Mouse (Mus musculus): ENCODE measurements around the gene Phf11c.
"Not testable (repeated sequence)": the region's sequence is repeated elsewhere in the genome, so short reads cannot be mapped to it uniquely, and the experiment has no call there.

DNA sequence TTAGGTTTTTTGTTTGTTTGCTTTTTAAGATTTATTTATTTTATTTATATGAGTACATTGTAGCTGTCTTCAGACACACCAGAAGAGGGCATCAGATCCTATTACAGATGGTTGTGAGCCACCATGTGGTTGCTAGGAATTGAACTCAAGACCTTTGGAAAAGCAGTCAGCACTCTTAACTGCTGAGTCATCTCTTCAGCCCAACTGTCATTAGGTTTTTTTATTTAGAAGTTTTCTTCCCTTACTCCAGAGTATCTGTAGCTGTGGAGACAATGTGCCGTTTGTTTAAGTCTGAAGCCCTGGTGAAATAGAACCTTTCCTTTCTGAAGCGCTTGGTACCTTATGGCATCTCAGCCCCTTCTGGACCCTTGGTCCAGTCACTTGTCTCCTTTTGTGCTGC is 19.8 kb upstream of the Phf11c start:
- not testable (repeated sequence) for TF ChIP-seq POLR2A (IDR thresholded peaks at IDR 0.05; ENCODE audit: control insufficient read depth in 1 of 2, insufficient read depth in 1 of 2, low read depth in 1 of 2, low read length in 2 of 2, poor library complexity in 1 of 2); KAT2A (conservative IDR thresholded peaks at IDR 0.05; ENCODE audit: low read depth, low read length); SIN3A (IDR thresholded peaks at IDR 0.05; ENCODE audit: low read length)
